Mouse (Mus musculus) forebrain, embryonic 16.5 days (tissue): ENCODE measurements around the gene Anp32e. TPM values are rescaled to one million over a fixed set of nuclear protein-coding genes. Genes with fewer than 3 reads are reported as not detected.
A peak's percentile ranks its signal among the peaks of the same experiment; 100 is the strongest.
"Not testable (repeated sequence)": the region's sequence is repeated elsewhere in the genome, so short reads cannot be mapped to it uniquely, and the experiment has no call there.

Experiments
- ATAC-seq: fragments of 200-750 bp; cut with Nextera tagmentation; 2 replicates; pipeline ENCODE4 v1.8.0; 2017; ENCODE audit warnings: mild to moderate bottlenecking, moderate library complexity
- H3K27ac ChIP-seq: fragments of 300-500 bp; sonication (generic); 2 replicates; pipeline ENCODE4 v1.5.1; 2014; ENCODE audit warnings: low read length, control low read depth
- H3K27me3 ChIP-seq: fragments of 300-500 bp; sonication (generic); replicated peaks from 2 replicates; pipeline ENCODE4 v1.6.1; 2014; ENCODE audit warnings: low read length; ENCODE audit not compliant: control insufficient read depth, insufficient read depth
- H3K36me3 ChIP-seq: fragments of 300-500 bp; sonication (generic); 2 replicates; pipeline ENCODE4 v1.6.1; 2014; ENCODE audit not compliant: control insufficient read depth, insufficient read depth
- H3K4me1 ChIP-seq: fragments of 300-500 bp; sonication (generic); replicated peaks from 2 replicates; pipeline ENCODE4 v1.6.1; 2014; ENCODE audit warnings: low read length; ENCODE audit not compliant: control insufficient read depth, insufficient read depth
- H3K4me2 ChIP-seq: fragments of 300-500 bp; sonication (generic); 2 replicates; pipeline ENCODE4 v1.6.1; 2014; ENCODE audit warnings: mild to moderate bottlenecking, low read length, control low read depth
- H3K4me3 ChIP-seq: fragments of 300-500 bp; sonication (generic); replicated peaks from 2 replicates; pipeline ENCODE4 v1.5.1; 2014; ENCODE audit warnings: mild to moderate bottlenecking, low read length, control low read depth
- H3K9ac ChIP-seq: fragments of 300-500 bp; sonication (generic); replicated peaks from 2 replicates; pipeline ENCODE4 v1.6.1; 2014; ENCODE audit warnings: low read depth, low read length, control low read depth
- H3K9me3 ChIP-seq: fragments of 300-500 bp; sonication (generic); 2 replicates; pipeline ENCODE4 v1.6.1; 2016; ENCODE audit warnings: low read length; ENCODE audit not compliant: control insufficient read depth
- WGBS: fragments of 180-500 bp; shearing (Covaris S2); extraction: QIAGEN DNeasy Blood & Tissue Kit; methylation state at CpG from one replicate; pipeline ENCODE4 v1.1.7; 2014; 5-methylcytosine and 5-hydroxymethylcytosine counted together
- polyA plus RNA-seq: library from polyadenylated mRNA; unstranded; fragments of >200 nt; fragmentation: Nextera tagmentation; extraction: Ambion mirVana; gene quantifications from 2 replicates; pipeline ENCODE4 v1.2.1, GENCODE M21; 2015

Anp32e gene
- polyA plus RNA-seq, 1 experiment from 2014 or later, result 185 TPM

GRCm38 (mm10) chr3:95959807-95960206 is 30.8 kb downstream of the Anp32e start:
- ATAC-seq, result no peak
- H3K27me3 ChIP-seq, result no peaks in the 10 kb centered on the region
- H3K4me2 ChIP-seq, result no peak overlapping the region
- no peak overlapping the region for H3K9ac ChIP-seq
- no peak overlapping the region for H3K27ac ChIP-seq
- no peak overlapping the region for H3K4me3 ChIP-seq
- H3K4me1 ChIP-seq, result peaks cover 3% of the 10 kb centered on the region; the same call in 1 of the 2 replicates
- no peaks in the 10 kb centered on the region for H3K36me3 ChIP-seq
- 89% methylated on average over 1 of the region's 1 CpGs for WGBS
- H3K9me3 ChIP-seq, result peaks cover 2% of the 10 kb centered on the region; the same call in 1 of the 2 replicates

- H3K4me3 ChIP-seq, H3K4me2 ChIP-seq, H3K36me3 ChIP-seq, H3K27me3 ChIP-seq, H3K9ac ChIP-seq, H3K4me1 ChIP-seq, H3K9me3 ChIP-seq, H3K27ac ChIP-seq, ATAC-seq: not testable (repeated sequence)
- 88% methylated on average over 8 of the region's 8 CpGs for WGBS
These were observed 33.1 kb downstream of the Anp32e start for GRCm38 (mm10) chr3:95962182-95962581.

DNA sequence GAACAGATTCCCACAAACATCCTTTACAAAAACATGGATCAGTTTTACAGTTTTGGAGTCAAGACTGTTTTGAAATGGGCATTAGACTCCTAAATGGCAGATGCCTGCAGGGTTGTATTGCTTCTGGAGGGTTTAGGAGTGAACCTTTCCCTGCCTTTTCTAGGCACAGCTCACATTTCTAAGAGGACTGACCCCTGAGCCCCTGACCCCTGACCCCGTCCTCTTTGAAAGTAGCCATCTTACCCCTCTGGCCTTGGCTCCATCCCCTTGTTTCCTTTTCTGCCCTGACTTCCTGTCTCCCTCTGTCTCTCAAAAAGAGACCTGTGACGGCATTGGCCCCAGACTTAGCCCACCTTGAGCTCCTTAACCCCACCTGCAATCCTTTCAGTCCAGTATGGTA is 34.2 kb downstream of the Anp32e start:
- Histone ChIP-seq H3K4me1 (peaks cover 4% of the 10 kb centered on the region), H3K27me3 (no peaks in the 10 kb centered on the region), H3K9ac (no peak overlapping the region), H3K4me2 (no peak overlapping the region), H3K27ac (no peak overlapping the region), H3K36me3 (no peaks in the 10 kb centered on the region), H3K9me3 (no peaks in the 10 kb centered on the region), H3K4me3 (no peak overlapping the region)
- WGBS, result 57% methylated on average over 2 of the region's 2 CpGs
- no peak for ATAC-seq

DNA sequence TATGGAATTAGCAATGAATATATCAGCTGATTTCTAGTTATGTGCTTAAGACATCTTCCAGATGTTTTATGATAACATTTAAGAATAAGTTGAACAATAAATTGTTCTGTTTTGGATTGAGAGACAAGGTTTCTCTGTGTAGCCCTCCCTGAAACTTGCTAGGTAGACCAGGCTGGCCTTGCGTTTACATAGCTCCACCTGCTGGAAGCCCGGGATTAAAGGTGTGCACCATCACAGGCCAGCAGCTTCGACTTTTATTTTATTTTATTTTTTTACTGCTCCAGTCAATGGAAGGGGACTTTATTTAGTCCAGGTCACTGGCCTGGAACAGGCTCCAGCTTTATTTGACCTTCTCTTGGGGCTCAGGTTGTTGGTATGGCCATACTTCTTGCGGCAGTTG is 34.6 kb downstream of the Anp32e start:
- H3K36me3 ChIP-seq, result no peaks in the 10 kb centered on the region
- H3K4me3 ChIP-seq, result no peak overlapping the region
- no peak for ATAC-seq
- H3K9me3 ChIP-seq, result no peaks in the 10 kb centered on the region
- H3K4me1 ChIP-seq, result peaks cover 4% of the 10 kb centered on the region
- no peak overlapping the region for H3K9ac ChIP-seq
- WGBS, result 40% methylated on average over 4 of the region's 4 CpGs
- H3K4me2 ChIP-seq, result no peak overlapping the region
- H3K27ac ChIP-seq, result no peak overlapping the region
- no peaks in the 10 kb centered on the region for H3K27me3 ChIP-seq

- no peak overlapping the region for H3K27ac ChIP-seq
- H3K4me2 ChIP-seq, result peak overlapping the region; percentile 46
- H3K36me3 ChIP-seq, result no peaks in the 10 kb centered on the region
- H3K9ac ChIP-seq, result no peak overlapping the region
- ATAC-seq, result peak; percentile 79
- peaks cover 4% of the 10 kb centered on the region for H3K4me1 ChIP-seq
- WGBS, result 10% methylated on average over 7 of the region's 7 CpGs
- no peaks in the 10 kb centered on the region for H3K27me3 ChIP-seq
- H3K9me3 ChIP-seq, result no peaks in the 10 kb centered on the region
- 0 out of 2 replicates have a peak overlapping the region, but pooled peaks have one; percentile 14 for H3K4me3 ChIP-seq
These were observed 36.7 kb downstream of the Anp32e start for GRCm38 (mm10) chr3:95965518-95966451.

- Histone ChIP-seq H3K4me2 (no peak overlapping the region), H3K4me3 (no peak overlapping the region), H3K36me3 (no peaks in the 10 kb centered on the region), H3K27me3 (no peaks in the 10 kb centered on the region), H3K9ac (no peak overlapping the region), H3K4me1 (peaks cover 20% of the 10 kb centered on the region), H3K9me3 (no peaks in the 10 kb centered on the region), H3K27ac (no peak overlapping the region)
- no peak for ATAC-seq
- WGBS, result 82% methylated on average over 1 of the region's 1 CpGs
These were observed 40.2 kb downstream of the Anp32e start for GRCm38 (mm10) chr3:95969277-95969676.

- H3K36me3 ChIP-seq, H3K9me3 ChIP-seq, H3K4me2 ChIP-seq, ATAC-seq, H3K27ac ChIP-seq, H3K4me3 ChIP-seq, H3K27me3 ChIP-seq, H3K9ac ChIP-seq: not testable (repeated sequence)
- peaks cover 20% of the 10 kb centered on the region for H3K4me1 ChIP-seq
- WGBS, result 63% methylated on average over 4 of the region's 7 CpGs
These were observed 41.6 kb downstream of the Anp32e start for GRCm38 (mm10) chr3:95970661-95971060.

- Histone ChIP-seq H3K9ac (peak overlapping the region; percentile 60), H3K27me3 (no peaks in the 10 kb centered on the region), H3K27ac (peak overlapping the region; percentile 85), H3K36me3 (no peaks in the 10 kb centered on the region), H3K4me1 (peaks cover 15% of the 10 kb centered on the region), H3K9me3 (no peaks in the 10 kb centered on the region), H3K4me3 (peak overlapping the region; percentile 40), H3K4me2 (peak overlapping the region; percentile 74)
- WGBS, result 49% methylated on average over 12 of the region's 12 CpGs
- no peak for ATAC-seq
These were observed 43.3 kb downstream of the Anp32e start for GRCm38 (mm10) chr3:95972251-95972872.

GRCm38 (mm10) chr3:95972873-95973634 is 44.0 kb downstream of the Anp32e start:
- WGBS, result 1% methylated on average over 34 of the region's 34 CpGs
- H3K4me2 ChIP-seq, result peak overlapping the region; percentile 74
- peak; percentile 97 for ATAC-seq
- H3K9ac ChIP-seq, result peak overlapping the region; percentile 60
- peaks cover 15% of the 10 kb centered on the region for H3K4me1 ChIP-seq
- H3K36me3 ChIP-seq, result no peaks in the 10 kb centered on the region
- peak overlapping the region; percentile 85 for H3K27ac ChIP-seq
- H3K27me3 ChIP-seq, result no peaks in the 10 kb centered on the region
- peak overlapping the region; percentile 40 for H3K4me3 ChIP-seq
- no peaks in the 10 kb centered on the region for H3K9me3 ChIP-seq
